Mouse (Mus musculus) ES-Bruce4 (cell line): ENCODE results near the gene Fam227b.

Source experiments
- CTCF ChIP-seq: IDR thresholded peaks from one replicate; pipeline ENCODE4 v1.8.1; 2011; ENCODE audit warnings: low read depth, low read length
- EP300 ChIP-seq: IDR thresholded peaks from 2 replicates; pipeline ENCODE4 v1.6.1; 2011; ENCODE audit warnings: low read depth, low read length; ENCODE audit not compliant: insufficient read depth
- POLR2A ChIP-seq: IDR thresholded peaks from one replicate; pipeline ENCODE4 v1.8.1; 2011; ENCODE audit warnings: low read length; ENCODE audit not compliant: insufficient read depth

DNA sequence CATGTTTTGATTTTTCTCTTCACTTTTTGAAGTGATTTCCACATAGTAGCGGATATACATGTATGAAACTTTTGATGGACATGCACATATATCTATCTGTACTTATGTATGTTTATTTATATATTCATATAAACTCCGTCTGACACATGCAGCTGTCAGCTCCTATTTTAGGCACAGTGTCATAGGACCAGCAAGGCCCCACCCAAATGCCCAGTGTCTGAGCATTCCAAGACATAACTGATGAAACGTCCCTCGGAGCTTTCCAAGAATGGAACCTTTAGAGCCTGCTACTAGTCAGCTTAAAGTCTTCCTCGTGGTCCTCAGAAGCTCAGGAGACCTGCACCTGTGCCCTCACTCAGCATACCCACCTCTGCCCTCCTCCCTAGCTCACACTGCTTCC is 98.1 kb downstream of the Fam227b start:
- no peak for TF ChIP-seq CTCF
- no peak for TF ChIP-seq EP300
- TF ChIP-seq POLR2A = no peak
